34 mouse cellular contexts compared by ENCODE assay signal in genomic region chr12:21386201-21386600, GRCm38 (mm10).
"Had no signal": no experiment of that assay in that cellular context is flagged by ENCODE, and none has a peak within 500 bp of the region (broad histone marks: within the 10 kb centered on the region; RNA-seq: fewer than 3 reads in every experiment).

No protein-coding gene starts in this region.

- H3K27ac ChIP-seq: heart, embryonic 10.5 days; heart, embryonic 13.5 days; heart, embryonic 15.5 days; hindbrain, embryonic 10.5 days; hindbrain, embryonic 12.5 days; hindbrain, embryonic 13.5 days; hindbrain, embryonic 14.5 days; hindbrain, embryonic 15.5 days; intestine, embryonic 15.5 days; kidney, embryonic 15.5 days; kidney, postnatal 0 days; layer of hippocampus, adult 2 months had no signal

- H3K9ac ChIP-seq: heart, embryonic 12.5 days; heart, embryonic 13.5 days; heart, embryonic 15.5 days; hindbrain, embryonic 12.5 days; hindbrain, embryonic 13.5 days; hindbrain, embryonic 14.5 days; hindbrain, embryonic 15.5 days; intestine, embryonic 15.5 days; kidney, embryonic 15.5 days had no signal

- DNase-seq: heart, postnatal 10 days; heart, postnatal 14 days; heart, postnatal 36 days; heart, postnatal 4 days; kidney, adult 11 months; kidney, adult 18-20 months; kidney, adult 2 months; kidney, adult 8-10 months; kidney, adult 9 months; kidney, postnatal 10 days; kidney, postnatal 14 days; kidney, postnatal 25 days; kidney, postnatal 36 days; kidney, postnatal 4 days; layer of hippocampus, adult 9-11 months; layer of hippocampus, postnatal 36 days had no signal

- H3K4me2 ChIP-seq: heart, embryonic 11.5 days; heart, embryonic 12.5 days; heart, embryonic 13.5 days; heart, embryonic 15.5 days; hindbrain, embryonic 12.5 days; hindbrain, embryonic 13.5 days; hindbrain, embryonic 14.5 days; hindbrain, embryonic 15.5 days; intestine, embryonic 15.5 days; kidney, embryonic 15.5 days had no signal

- H3K4me1 ChIP-seq: heart, embryonic 10.5 days; heart, embryonic 12.5 days; heart, embryonic 13.5 days; heart, embryonic 15.5 days; hindbrain, embryonic 10.5 days; hindbrain, embryonic 12.5 days; hindbrain, embryonic 13.5 days; hindbrain, embryonic 15.5 days; intestine, embryonic 15.5 days; kidney, embryonic 15.5 days had no signal

- H3K9me3 ChIP-seq: heart, embryonic 10.5 days; heart, embryonic 12.5 days; heart, embryonic 13.5 days; heart, embryonic 15.5 days; hindbrain, embryonic 10.5 days; hindbrain, embryonic 12.5 days; hindbrain, embryonic 13.5 days; hindbrain, embryonic 15.5 days; intestine, embryonic 15.5 days; kidney, embryonic 15.5 days had no signal

- H3K27me3 ChIP-seq: heart, embryonic 12.5 days; heart, embryonic 13.5 days; heart, embryonic 15.5 days; hindbrain, embryonic 12.5 days; hindbrain, embryonic 13.5 days; hindbrain, embryonic 15.5 days; intestine, embryonic 15.5 days; kidney, embryonic 15.5 days had no signal

- ATAC-seq: hindbrain, embryonic 16.5 days; inflammation-experienced regulatory T-cells, adult 6 months; intestine, embryonic 15.5 days; intestine, embryonic 16.5 days; intestine, postnatal 0 days had no signal

- H3K4me3 ChIP-seq: heart, embryonic 10.5 days; heart, embryonic 12.5 days; heart, embryonic 13.5 days; heart, embryonic 15.5 days; hindbrain, embryonic 10.5 days; hindbrain, embryonic 12.5 days; hindbrain, embryonic 13.5 days; hindbrain, embryonic 15.5 days; intestine, embryonic 15.5 days; kidney, embryonic 15.5 days; layer of hippocampus, adult 2 months had no signal
